Mouse (Mus musculus) midbrain, embryonic 13.5 days (tissue): ENCODE results near the gene Jmjd1c. TPM values are rescaled to one million over a fixed set of nuclear protein-coding genes. Genes with fewer than 3 reads are reported as not detected.

ENCODE experiments used
- ATAC-seq: fragments of 200-750 bp; cut with Nextera tagmentation; 2 replicates; pipeline ENCODE4 v1.8.0; 2017; ENCODE audit warnings: mild to moderate bottlenecking, moderate TSS enrichment, moderate library complexity
- H3K27ac ChIP-seq: fragments of 300-500 bp; sonication (generic); 2 replicates; pipeline ENCODE4 v1.5.1; 2015; ENCODE audit warnings: inconsistent platforms, mild to moderate bottlenecking, moderate library complexity
- H3K27me3 ChIP-seq: fragments of 300-500 bp; sonication (generic); 2 replicates; pipeline ENCODE4 v1.6.1; 2015; ENCODE audit warnings: mild to moderate bottlenecking, inconsistent platforms
- H3K36me3 ChIP-seq: fragments of 300-500 bp; sonication (generic); 2 replicates; pipeline ENCODE4 v1.6.1; 2015; ENCODE audit warnings: mild to moderate bottlenecking, inconsistent platforms
- H3K4me1 ChIP-seq: fragments of 300-500 bp; sonication (generic); replicated peaks from 2 replicates; pipeline ENCODE4 v1.6.1; 2015; ENCODE audit warnings: inconsistent platforms
- H3K4me2 ChIP-seq: fragments of 300-500 bp; sonication (generic); replicated peaks from 2 replicates; pipeline ENCODE4 v1.6.1; 2015; ENCODE audit warnings: moderate library complexity, mild to moderate bottlenecking, inconsistent platforms
- H3K4me3 ChIP-seq: fragments of 300-500 bp; sonication (generic); replicated peaks from 2 replicates; pipeline ENCODE4 v1.5.1; 2015; ENCODE audit warnings: mild to moderate bottlenecking, inconsistent platforms
- H3K9ac ChIP-seq: fragments of 300-500 bp; sonication (generic); replicated peaks from 2 replicates; pipeline ENCODE4 v1.6.1; 2015; ENCODE audit warnings: mild to moderate bottlenecking, inconsistent platforms
- H3K9me3 ChIP-seq: fragments of 300-500 bp; sonication (generic); 2 replicates; pipeline ENCODE4 v1.6.1; 2016; ENCODE audit warnings: mild to moderate bottlenecking, inconsistent platforms
- WGBS: fragments of 180-500 bp; shearing (Covaris S2); methylation state at CpG from one replicate; pipeline ENCODE4 v1.1.7; 2015; 5-methylcytosine and 5-hydroxymethylcytosine counted together
- polyA plus RNA-seq: library from polyadenylated mRNA; unstranded; fragments of >200 nt; fragmentation: Nextera tagmentation; extraction: Ambion mirVana; gene quantifications from 2 replicates; pipeline ENCODE4 v1.2.1, GENCODE M21; 2015

The Jmjd1c gene
- polyA plus RNA-seq, 1 experiment from 2014 or later: 56.1 TPM

DNA sequence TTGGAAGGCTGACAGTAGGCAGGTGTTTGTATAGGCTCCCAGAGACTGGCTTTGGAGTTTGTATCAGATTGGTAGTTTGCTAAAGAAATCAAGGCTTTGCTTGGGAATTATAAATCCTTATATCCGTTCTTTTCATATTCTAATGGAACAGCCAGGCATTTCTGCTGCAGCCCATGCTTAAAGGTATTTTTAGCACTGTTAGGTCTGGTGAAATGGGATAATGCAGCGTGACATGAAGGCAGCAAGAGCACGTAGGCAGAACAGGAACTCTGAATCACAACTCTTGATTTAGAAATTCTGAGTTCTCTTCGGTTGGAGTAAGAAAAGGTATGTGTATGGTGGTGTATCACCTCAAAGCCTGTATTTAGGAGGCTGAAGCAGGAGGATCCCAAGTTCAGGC is 28.2 kb downstream of the Jmjd1c start:
- peaks cover 39% of the 10 kb centered on the region for H3K4me1 ChIP-seq
- no peaks in the 10 kb centered on the region for H3K36me3 ChIP-seq
- H3K9me3 ChIP-seq: no peaks in the 10 kb centered on the region
- 69% methylated on average over 4 of the region's 4 CpGs for WGBS
- no peak for ATAC-seq
- no peak overlapping the region for H3K4me2 ChIP-seq
- H3K27ac ChIP-seq: no peak overlapping the region
- H3K9ac ChIP-seq: no peak overlapping the region
- H3K27me3 ChIP-seq: no peaks in the 10 kb centered on the region
- H3K4me3 ChIP-seq: no peak overlapping the region

- peak; percentile 83 for ATAC-seq
- peaks cover 40% of the 10 kb centered on the region for H3K4me1 ChIP-seq
- no peaks in the 10 kb centered on the region for H3K36me3 ChIP-seq
- peak overlapping the region; percentile 90 for H3K9ac ChIP-seq
- H3K4me3 ChIP-seq: peak overlapping the region; percentile 74
- H3K4me2 ChIP-seq: peak overlapping the region; percentile 91
- no peaks in the 10 kb centered on the region for H3K27me3 ChIP-seq
- H3K27ac ChIP-seq: peak overlapping the region; percentile 91
- H3K9me3 ChIP-seq: no peaks in the 10 kb centered on the region
- WGBS: under 1% methylated on average over 49 of the region's 50 CpGs
Observed at GRCm38 (mm10) chr10:67126061-67126858, 30.3 kb downstream of the Jmjd1c start.

DNA sequence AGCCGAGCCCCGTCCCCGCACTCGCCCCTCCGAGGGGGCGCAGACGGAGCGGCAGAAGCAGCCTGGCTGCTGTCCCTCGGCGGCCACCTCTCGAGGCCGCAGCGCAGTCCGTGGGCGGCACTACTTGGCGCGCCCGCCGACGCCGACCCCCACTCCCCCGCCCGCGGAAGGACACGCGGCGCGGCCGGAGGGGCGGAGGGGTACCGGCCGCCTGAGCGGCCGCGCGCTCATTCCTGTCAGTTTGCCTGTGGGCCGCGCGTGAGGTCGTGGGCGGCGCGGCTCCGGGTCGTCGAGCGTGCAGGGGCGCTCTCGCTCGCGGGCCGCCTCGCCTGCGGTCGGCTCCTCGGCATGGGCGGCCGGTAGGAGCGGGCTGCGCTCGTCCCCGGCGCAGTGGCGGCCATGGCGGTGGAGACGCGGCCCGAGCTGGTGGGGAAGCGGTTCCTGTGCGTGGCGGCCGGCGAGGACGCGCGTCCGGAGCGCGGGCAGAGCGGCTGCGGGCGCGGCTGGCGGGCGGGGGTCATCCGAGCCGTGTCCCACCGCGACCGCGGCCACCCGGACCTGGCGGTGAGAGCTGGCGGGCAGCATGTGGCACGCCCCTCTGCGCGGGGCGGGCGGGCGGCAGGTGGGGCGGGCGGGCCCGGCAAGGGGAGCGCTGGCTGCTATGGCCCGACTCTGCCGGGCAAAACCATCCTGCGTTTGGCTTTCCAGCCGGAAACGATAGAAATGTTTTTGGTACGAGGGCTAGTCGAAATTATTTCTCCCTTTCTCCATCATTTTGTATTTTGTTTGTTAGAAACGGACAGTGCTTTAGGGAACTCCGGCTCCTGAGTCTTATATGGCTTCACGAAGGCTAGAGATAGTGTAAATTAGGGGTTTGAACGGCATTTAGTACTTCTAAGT is 31.2 kb downstream of the Jmjd1c start:
- Histone ChIP-seq H3K27me3 (no peaks in the 10 kb centered on the region), H3K9ac (peak overlapping the region; percentile 90), H3K4me2 (peak overlapping the region; percentile 91), H3K36me3 (no peaks in the 10 kb centered on the region), H3K4me3 (peak overlapping the region; percentile 74), H3K4me1 (peaks cover 35% of the 10 kb centered on the region), H3K9me3 (no peaks in the 10 kb centered on the region), H3K27ac (peak overlapping the region; percentile 91)
- 1% methylated on average over 110 of the region's 115 CpGs for WGBS
- peak; percentile 88 for ATAC-seq

DNA sequence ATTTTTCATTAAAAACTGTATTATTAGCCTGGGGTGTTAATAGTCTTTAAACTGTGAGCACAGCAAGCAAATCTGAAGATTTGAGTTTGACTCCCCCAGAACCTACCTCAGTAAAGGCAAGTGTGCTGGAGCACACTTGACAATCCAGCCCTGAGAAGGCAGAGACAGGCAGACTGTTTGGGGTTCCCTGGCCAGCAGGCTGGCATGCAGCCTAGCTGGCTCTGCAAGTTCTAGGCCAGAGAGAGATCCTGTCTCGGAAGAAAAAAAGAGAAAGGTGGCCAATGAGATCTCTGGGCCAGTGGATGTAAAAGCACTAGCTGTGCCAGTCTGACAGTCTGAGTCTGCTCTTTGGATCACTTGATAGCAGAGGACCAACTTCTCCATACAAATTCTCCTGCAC is 33.6 kb downstream of the Jmjd1c start:
- Histone ChIP-seq H3K9ac (no peak overlapping the region), H3K9me3 (no peaks in the 10 kb centered on the region), H3K4me1 (peaks cover 31% of the 10 kb centered on the region), H3K36me3 (no peaks in the 10 kb centered on the region), H3K27ac (no peak overlapping the region), H3K27me3 (no peaks in the 10 kb centered on the region), H3K4me2 (no peak overlapping the region), H3K4me3 (no peak overlapping the region)
- ATAC-seq: no peak
- 85% methylated on average over 1 of the region's 1 CpGs for WGBS

GRCm38 (mm10) chr10:67131709-67132108 is 35.8 kb downstream of the Jmjd1c start:
- 98% methylated on average over 1 of the region's 1 CpGs for WGBS
- Histone ChIP-seq H3K36me3 (no peaks in the 10 kb centered on the region), H3K27ac (no peak overlapping the region), H3K9me3 (no peaks in the 10 kb centered on the region), H3K4me1 (peaks cover 20% of the 10 kb centered on the region), H3K4me3 (no peak overlapping the region), H3K9ac (no peak overlapping the region), H3K27me3 (no peaks in the 10 kb centered on the region), H3K4me2 (no peak overlapping the region)
- ATAC-seq: no peak

GRCm38 (mm10) chr10:67134322-67134721 is 38.4 kb downstream of the Jmjd1c start:
- Histone ChIP-seq H3K27me3 (no peaks in the 10 kb centered on the region), H3K9ac (no peak overlapping the region), H3K36me3 (no peaks in the 10 kb centered on the region), H3K9me3 (no peaks in the 10 kb centered on the region), H3K4me1 (peaks cover 8% of the 10 kb centered on the region; the same call in 1 of the 2 replicates), H3K4me3 (no peak overlapping the region), H3K27ac (no peak overlapping the region), H3K4me2 (no peak overlapping the region)
- no peak for ATAC-seq
- WGBS: 94% methylated on average over 2 of the region's 2 CpGs

DNA sequence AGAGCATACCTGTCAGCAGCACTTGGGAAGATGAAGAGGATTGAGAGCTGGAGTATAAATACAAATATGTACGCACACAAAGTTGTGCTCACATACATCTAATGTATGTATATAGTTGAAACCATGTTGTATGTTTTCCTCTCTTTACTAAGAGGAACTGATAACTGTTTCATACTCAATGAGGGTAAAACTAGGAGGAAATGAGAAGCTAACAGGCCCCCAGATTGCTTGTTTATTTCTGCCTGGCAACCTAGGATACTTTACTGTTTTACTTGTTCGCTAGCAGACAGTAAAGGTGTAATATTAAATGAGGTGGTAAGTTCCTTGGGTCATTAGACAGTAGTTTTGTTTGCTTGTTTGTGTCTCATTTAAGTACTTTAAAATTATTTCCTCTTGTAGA is 41.5 kb downstream of the Jmjd1c start:
- WGBS: 97% methylated on average over 2 of the region's 2 CpGs
- H3K27ac ChIP-seq: no peak overlapping the region
- H3K27me3 ChIP-seq: no peaks in the 10 kb centered on the region
- no peak overlapping the region for H3K4me3 ChIP-seq
- ATAC-seq: no peak
- no peaks in the 10 kb centered on the region for H3K4me1 ChIP-seq
- H3K9me3 ChIP-seq: no peaks in the 10 kb centered on the region
- H3K4me2 ChIP-seq: no peak overlapping the region
- no peak overlapping the region for H3K9ac ChIP-seq
- no peaks in the 10 kb centered on the region for H3K36me3 ChIP-seq

- Histone ChIP-seq H3K4me1 (0 out of 2 replicates have a peak, but pooled peaks cover 4% of the 10 kb centered on the region), H3K9ac (no peak overlapping the region), H3K4me2 (no peak overlapping the region), H3K27me3 (no peaks in the 10 kb centered on the region), H3K4me3 (no peak overlapping the region), H3K9me3 (no peaks in the 10 kb centered on the region), H3K27ac (no peak overlapping the region), H3K36me3 (no peaks in the 10 kb centered on the region)
- no peak for ATAC-seq
Observed at GRCm38 (mm10) chr10:67143661-67144060, 47.7 kb downstream of the Jmjd1c start.

- Histone ChIP-seq H3K4me2 (no peak overlapping the region), H3K27me3 (no peaks in the 10 kb centered on the region), H3K27ac (no peak overlapping the region), H3K4me1 (0 out of 2 replicates have a peak, but pooled peaks cover 4% of the 10 kb centered on the region), H3K4me3 (no peak overlapping the region), H3K36me3 (no peaks in the 10 kb centered on the region), H3K9ac (no peak overlapping the region), H3K9me3 (no peaks in the 10 kb centered on the region)
- 83% methylated on average over 2 of the region's 2 CpGs for WGBS
- ATAC-seq: no peak
Observed at GRCm38 (mm10) chr10:67144269-67144668, 48.3 kb downstream of the Jmjd1c start.

DNA sequence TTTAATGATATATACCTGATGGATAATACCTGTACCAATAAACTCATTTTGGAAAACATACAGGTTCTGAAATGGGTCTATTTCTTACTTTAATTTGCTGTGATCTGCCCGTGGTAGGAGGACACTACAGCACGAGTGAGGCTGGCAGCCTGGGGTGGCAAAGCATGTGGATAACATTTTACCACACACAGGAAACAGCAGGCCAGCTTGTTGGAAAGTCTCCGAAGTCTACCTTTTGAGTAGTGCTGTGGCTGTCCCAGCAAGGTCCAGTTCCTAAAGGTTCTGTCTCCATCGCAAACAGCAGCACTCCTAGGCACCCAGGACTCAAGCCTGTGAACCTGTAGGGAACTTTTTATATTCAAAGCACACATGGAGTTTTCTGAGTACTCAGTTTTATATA is 49.7 kb downstream of the Jmjd1c start:
- no peaks in the 10 kb centered on the region for H3K27me3 ChIP-seq
- H3K36me3 ChIP-seq: no peaks in the 10 kb centered on the region
- H3K9me3 ChIP-seq: no peaks in the 10 kb centered on the region
- 91% methylated on average over 4 of the region's 4 CpGs for WGBS
- H3K27ac ChIP-seq: no peak overlapping the region
- H3K4me3 ChIP-seq: no peak overlapping the region
- no peak overlapping the region for H3K4me2 ChIP-seq
- ATAC-seq: no peak
- 0 out of 2 replicates have a peak, but pooled peaks cover 4% of the 10 kb centered on the region for H3K4me1 ChIP-seq
- no peak overlapping the region for H3K9ac ChIP-seq

GRCm38 (mm10) chr10:67151766-67152165 is 55.8 kb downstream of the Jmjd1c start:
- WGBS: 92% methylated on average over 3 of the region's 3 CpGs
- no peaks in the 10 kb centered on the region for H3K9me3 ChIP-seq
- H3K27ac ChIP-seq: no peak overlapping the region
- no peaks in the 10 kb centered on the region for H3K27me3 ChIP-seq
- no peak overlapping the region for H3K4me2 ChIP-seq
- ATAC-seq: no peak
- H3K9ac ChIP-seq: no peak overlapping the region
- H3K4me3 ChIP-seq: no peak overlapping the region
- no peaks in the 10 kb centered on the region for H3K4me1 ChIP-seq
- H3K36me3 ChIP-seq: peaks cover 7% of the 10 kb centered on the region; the same call in 1 of the 2 replicates

DNA sequence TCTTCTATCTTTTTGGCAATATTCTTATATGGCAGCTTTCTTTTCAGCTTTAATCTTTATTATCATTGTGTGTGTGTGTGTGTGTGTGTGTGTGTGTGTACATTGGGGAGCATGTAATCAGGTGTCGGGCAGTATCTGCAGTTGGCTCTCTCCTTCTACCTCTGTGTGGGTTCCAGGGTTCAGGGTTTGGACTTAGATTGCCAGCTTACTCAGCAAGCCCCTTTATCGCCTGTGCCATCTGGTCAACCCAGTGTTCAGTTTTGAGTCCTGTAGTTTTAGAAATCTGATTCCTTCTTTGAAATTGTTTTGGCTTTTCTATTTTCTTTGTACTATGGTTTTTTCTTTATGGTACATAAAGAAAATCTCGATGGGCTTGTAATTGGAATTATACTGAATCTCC is 58.7 kb downstream of the Jmjd1c start:
- H3K36me3 ChIP-seq: peaks cover 7% of the 10 kb centered on the region; the same call in 1 of the 2 replicates
- no peak overlapping the region for H3K4me2 ChIP-seq
- ATAC-seq: no peak
- H3K27ac ChIP-seq: no peak overlapping the region
- no peaks in the 10 kb centered on the region for H3K27me3 ChIP-seq
- WGBS: 97% methylated on average over 3 of the region's 3 CpGs
- H3K9ac ChIP-seq: no peak overlapping the region
- H3K4me3 ChIP-seq: no peak overlapping the region
- H3K9me3 ChIP-seq: no peaks in the 10 kb centered on the region
- no peaks in the 10 kb centered on the region for H3K4me1 ChIP-seq
